Mouse (Mus musculus): ENCODE measurements around the gene Rabl2. TPM values are rescaled to one million over a fixed set of nuclear protein-coding genes. Genes with fewer than 3 reads are reported as not detected.
A peak's percentile ranks its signal among the peaks of the same experiment; 100 is the strongest.

Rabl2 gene
- polyA plus RNA-seq, 1 experiment from 2014 or later: 38.4 TPM

GRCm38 (mm10) chr15:89585101-89585500 is 6.6 kb downstream of the Rabl2 start:
- Histone ChIP-seq H3K27ac (no peak overlapping the region), H3K9me3 (no peaks in the 10 kb centered on the region), H3K4me1 (0 out of 2 replicates have a peak, but pooled peaks cover 5% of the 10 kb centered on the region), H3K27me3 (no peaks in the 10 kb centered on the region), H3K4me3 (no peak overlapping the region), H3K9ac (no peak overlapping the region), H3K36me3 (peaks cover 24% of the 10 kb centered on the region), H3K4me2 (no peak overlapping the region)
- WGBS: 90% methylated on average over 5 of the region's 5 CpGs
- ATAC-seq (ENCODE audit: insufficient number of reproducible peaks, low FRiP score, low TSS enrichment, low read depth): no peak

GRCm38 (mm10) chr15:89582494-89582893 is 9.2 kb downstream of the Rabl2 start:
- no peak overlapping the region for H3K4me3 ChIP-seq
- ATAC-seq (ENCODE audit: insufficient number of reproducible peaks, low FRiP score, low TSS enrichment, low read depth): no peak
- no peak overlapping the region for H3K9ac ChIP-seq
- no peak overlapping the region for H3K4me2 ChIP-seq
- no peak overlapping the region for H3K27ac ChIP-seq
- WGBS: 87% methylated on average over 7 of the region's 7 CpGs
- H3K36me3 ChIP-seq: peaks cover 18% of the 10 kb centered on the region
- H3K4me1 ChIP-seq: no peaks in the 10 kb centered on the region
- no peaks in the 10 kb centered on the region for H3K9me3 ChIP-seq
- H3K27me3 ChIP-seq: no peaks in the 10 kb centered on the region

- WGBS: 77% methylated on average over 8 of the region's 8 CpGs
- H3K4me1 ChIP-seq: no peaks in the 10 kb centered on the region
- H3K4me2 ChIP-seq: no peak overlapping the region
- no peaks in the 10 kb centered on the region for H3K9me3 ChIP-seq
- H3K9ac ChIP-seq: no peak overlapping the region
- no peak overlapping the region for H3K4me3 ChIP-seq
- H3K27me3 ChIP-seq: no peaks in the 10 kb centered on the region
- H3K36me3 ChIP-seq: no peaks in the 10 kb centered on the region
- H3K27ac ChIP-seq: no peak overlapping the region
- no peak for ATAC-seq (ENCODE audit: insufficient number of reproducible peaks, low FRiP score, low TSS enrichment, low read depth)
Measured at GRCm38 (mm10) chr15:89572147-89572546, 19.6 kb downstream of the Rabl2 start.

DNA sequence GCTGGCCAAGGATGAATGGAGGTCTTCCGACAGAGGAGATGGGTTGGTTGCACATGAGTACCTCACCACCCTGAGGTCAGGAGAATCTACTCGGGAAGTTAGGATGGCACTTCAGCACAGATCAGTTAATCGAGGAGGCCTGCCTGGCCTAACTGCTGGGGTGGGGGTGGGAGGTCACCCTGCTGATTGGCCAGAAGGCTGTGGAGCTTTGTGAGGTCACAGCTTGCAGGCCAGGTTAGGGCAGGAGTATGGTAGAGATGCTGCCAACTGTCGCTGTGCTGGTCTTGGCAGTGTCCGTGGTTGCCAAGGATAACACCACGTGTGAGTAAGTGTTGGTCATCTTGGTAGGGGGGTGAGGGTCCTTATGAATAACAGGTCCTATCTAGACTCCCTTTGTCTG is 23.6 kb downstream of the Rabl2 start, which contains the start of gene Acr:
Gene Acr (plus strand): TSS at position 213 of the 400 bp plus-strand sequence.
- WGBS: 90% methylated on average over 6 of the region's 6 CpGs
- ATAC-seq (ENCODE audit: insufficient number of reproducible peaks, low FRiP score, low TSS enrichment, low read depth): no peak
- H3K36me3 ChIP-seq: no peaks in the 10 kb centered on the region

GRCm38 (mm10) chr15:89559202-89559731 is 32.5 kb downstream of the Rabl2 start:
- Histone ChIP-seq H3K27me3 (peaks cover 47% of the 10 kb centered on the region), H3K9ac (no peak overlapping the region), H3K27ac (no peak overlapping the region), H3K4me2 (no peak overlapping the region), H3K36me3 (no peaks in the 10 kb centered on the region), H3K4me1 (peaks cover 24% of the 10 kb centered on the region), H3K9me3 (no peaks in the 10 kb centered on the region), H3K4me3 (no peak overlapping the region)
- 46% methylated on average over 10 of the region's 10 CpGs for WGBS
- no peak for ATAC-seq (ENCODE audit: insufficient number of reproducible peaks, low FRiP score, low TSS enrichment, low read depth)

More for the DNA sequence above, 23.6 kb downstream of the Rabl2 start, which contains the start of gene Acr:
- H3K9ac ChIP-seq: no peak within 1 kb of the TSS
- H3K4me3 ChIP-seq: no peak within 1 kb of the TSS
- no peaks in the 10 kb centered on the region for H3K4me1 ChIP-seq
- H3K9me3 ChIP-seq: no peaks in the 10 kb centered on the region
- H3K27ac ChIP-seq: no peak within 1 kb of the TSS
- H3K27me3 ChIP-seq: no peaks in the 10 kb centered on the region
- no peak within 1 kb of the TSS for H3K4me2 ChIP-seq

GRCm38 (mm10) chr15:89557996-89558390 is 33.7 kb downstream of the Rabl2 start:
- Histone ChIP-seq H3K27ac (no peak overlapping the region), H3K9ac (no peak overlapping the region), H3K4me1 (peaks cover 24% of the 10 kb centered on the region), H3K4me2 (peak overlapping the region; percentile 44), H3K36me3 (no peaks in the 10 kb centered on the region), H3K27me3 (peaks cover 47% of the 10 kb centered on the region), H3K4me3 (peak overlapping the region; percentile 24), H3K9me3 (no peaks in the 10 kb centered on the region)
- no peak for ATAC-seq (ENCODE audit: insufficient number of reproducible peaks, low FRiP score, low TSS enrichment, low read depth)
- 11% methylated on average over 34 of the region's 34 CpGs for WGBS

GRCm38 (mm10) chr15:89557179-89557995 is 34.3 kb downstream of the Rabl2 start:
- ATAC-seq (ENCODE audit: insufficient number of reproducible peaks, low FRiP score, low TSS enrichment, low read depth): no peak
- Histone ChIP-seq H3K9me3 (no peaks in the 10 kb centered on the region), H3K27ac (no peak overlapping the region), H3K9ac (no peak overlapping the region), H3K4me1 (peaks cover 24% of the 10 kb centered on the region), H3K27me3 (peaks cover 47% of the 10 kb centered on the region), H3K4me2 (peak overlapping the region; percentile 44), H3K36me3 (no peaks in the 10 kb centered on the region; the same call in 1 of the 2 replicates), H3K4me3 (peak overlapping the region; percentile 24)
- 12% methylated on average over 39 of the region's 40 CpGs for WGBS

- Histone ChIP-seq H3K9ac (no peak overlapping the region), H3K36me3 (no peaks in the 10 kb centered on the region; the same call in 1 of the 2 replicates), H3K4me2 (0 out of 2 replicates have a peak overlapping the region, but pooled peaks have one; percentile 17), H3K27me3 (peaks cover 47% of the 10 kb centered on the region), H3K4me3 (no peak overlapping the region), H3K27ac (no peak overlapping the region), H3K4me1 (peaks cover 24% of the 10 kb centered on the region), H3K9me3 (no peaks in the 10 kb centered on the region)
- WGBS: 30% methylated on average over 23 of the region's 23 CpGs
- no peak for ATAC-seq (ENCODE audit: insufficient number of reproducible peaks, low FRiP score, low TSS enrichment, low read depth)
Measured at GRCm38 (mm10) chr15:89556401-89557178, 35.1 kb downstream of the Rabl2 start.

DNA sequence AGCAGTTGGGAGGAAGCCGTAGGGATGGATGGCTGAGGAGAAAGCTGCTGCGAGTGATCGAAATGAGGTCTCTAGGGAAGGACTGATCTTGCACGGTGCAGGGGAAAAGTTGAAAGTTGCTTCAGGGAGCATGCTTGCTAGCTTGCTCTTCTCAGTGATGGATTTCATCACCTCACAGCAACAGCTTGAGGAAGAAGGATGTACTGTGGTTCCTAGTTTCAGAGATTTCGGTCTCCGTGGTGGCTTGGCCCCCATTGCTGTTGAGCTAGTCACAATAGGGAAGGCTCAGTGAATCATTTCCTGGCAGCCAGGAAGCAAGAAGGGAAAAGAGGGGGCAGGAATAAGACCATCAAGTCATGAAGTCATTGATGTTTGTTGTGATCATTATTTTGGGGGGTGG is 36.1 kb downstream of the Rabl2 start:
- Histone ChIP-seq H3K4me3 (no peak overlapping the region), H3K36me3 (peaks cover 4% of the 10 kb centered on the region; the same call in 1 of the 2 replicates), H3K27ac (no peak overlapping the region), H3K9ac (no peak overlapping the region), H3K4me1 (peaks cover 24% of the 10 kb centered on the region), H3K4me2 (no peak overlapping the region), H3K9me3 (no peaks in the 10 kb centered on the region), H3K27me3 (peaks cover 47% of the 10 kb centered on the region)
- ATAC-seq (ENCODE audit: insufficient number of reproducible peaks, low FRiP score, low TSS enrichment, low read depth): no peak
- 86% methylated on average over 6 of the region's 6 CpGs for WGBS

GRCm38 (mm10) chr15:89551733-89552132 is 40.0 kb downstream of the Rabl2 start:
- Histone ChIP-seq H3K9me3 (no peaks in the 10 kb centered on the region), H3K27ac (no peak overlapping the region), H3K9ac (no peak overlapping the region), H3K4me3 (no peak overlapping the region), H3K27me3 (peaks cover 44% of the 10 kb centered on the region), H3K4me2 (no peak overlapping the region), H3K36me3 (peaks cover 26% of the 10 kb centered on the region), H3K4me1 (peaks cover 10% of the 10 kb centered on the region)
- ATAC-seq (ENCODE audit: insufficient number of reproducible peaks, low FRiP score, low TSS enrichment, low read depth): no peak
- 93% methylated on average over 1 of the region's 1 CpGs for WGBS

DNA sequence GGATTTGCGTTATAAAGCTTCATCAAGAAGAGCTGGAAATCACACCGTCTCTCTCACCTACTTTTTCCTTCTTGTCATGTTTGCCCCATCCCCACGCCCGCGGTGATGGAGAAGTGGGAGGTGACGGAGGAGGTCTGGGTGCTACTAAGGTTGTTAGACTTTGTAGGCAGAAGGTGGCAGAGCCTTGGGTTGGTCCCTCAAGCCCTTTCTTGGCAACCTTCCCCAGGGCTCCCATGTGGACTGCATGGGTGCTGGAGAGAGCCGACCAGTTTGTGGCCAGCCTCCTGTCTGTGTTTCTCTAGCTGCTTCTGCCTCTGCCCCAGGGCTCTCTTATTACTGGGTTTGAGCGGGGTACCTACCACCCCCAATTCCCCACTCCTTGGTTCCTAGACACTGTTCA is 41.2 kb downstream of the Rabl2 start:
- Histone ChIP-seq H3K4me3 (no peak overlapping the region), H3K27ac (no peak overlapping the region), H3K9ac (no peak overlapping the region), H3K9me3 (no peaks in the 10 kb centered on the region), H3K36me3 (peaks cover 29% of the 10 kb centered on the region), H3K27me3 (peaks cover 38% of the 10 kb centered on the region), H3K4me1 (peaks cover 8% of the 10 kb centered on the region), H3K4me2 (no peak overlapping the region)
- WGBS: 88% methylated on average over 8 of the region's 8 CpGs
- no peak for ATAC-seq (ENCODE audit: insufficient number of reproducible peaks, low FRiP score, low TSS enrichment, low read depth)

Measured in limb, embryonic 15.5 days (tissue).